Mouse (Mus musculus): ENCODE measurements around the gene Cdx4. TPM values are rescaled to one million over a fixed set of nuclear protein-coding genes. Genes with fewer than 3 reads are reported as not detected.

Cdx4 gene
- not detected in 2 replicates for polyA plus RNA-seq (2015; fragmentation: Nextera tagmentation; extraction: Ambion mirVana)

- no peak for ATAC-seq (ENCODE audit: borderline replicate concordance, extremely low read depth, low FRiP score, low TSS enrichment)
- H3K27ac ChIP-seq: no peak within 1 kb of the TSS
- H3K4me1 ChIP-seq: no peaks in the 10 kb centered on the region
- H3K36me3 ChIP-seq: no peaks in the 10 kb centered on the region
- 10% methylated on average over 13 of the region's 13 CpGs for WGBS
- no peak within 1 kb of the TSS for H3K4me3 ChIP-seq
- H3K9ac ChIP-seq: no peak within 1 kb of the TSS
- H3K27me3 ChIP-seq: peaks cover 71% of the 10 kb centered on the region
- no peaks in the 10 kb centered on the region for H3K9me3 ChIP-seq
- H3K4me2 ChIP-seq: peak within 1 kb of the TSS; percentile 33
These were observed at the start of gene Cdx4 for GRCm38 (mm10) chrX:103321146-103321545. TSS of gene Cdx4 (plus strand) at chrX:103321398.

- Histone ChIP-seq H3K36me3 (no peaks in the 10 kb centered on the region), H3K9ac (no peak overlapping the region), H3K4me1 (no peaks in the 10 kb centered on the region), H3K4me3 (no peak overlapping the region), H3K4me2 (no peak overlapping the region), H3K27ac (no peak overlapping the region), H3K27me3 (no peaks in the 10 kb centered on the region), H3K9me3 (no peaks in the 10 kb centered on the region)
- ATAC-seq (ENCODE audit: borderline replicate concordance, extremely low read depth, low FRiP score, low TSS enrichment): no peak
- 77% methylated on average over 4 of the region's 5 CpGs for WGBS
These were observed 46.9 kb upstream of the Cdx4 start for GRCm38 (mm10) chrX:103274325-103274724.

GRCm38 (mm10) chrX:103286899-103287722, 34.1 kb upstream of the Cdx4 start:
- no peak overlapping the region for H3K9ac ChIP-seq
- H3K27me3 ChIP-seq: peaks cover 37% of the 10 kb centered on the region
- 32% methylated on average over 4 of the region's 4 CpGs for WGBS
- peaks cover 14% of the 10 kb centered on the region for H3K4me1 ChIP-seq
- no peak overlapping the region for H3K4me3 ChIP-seq
- H3K27ac ChIP-seq: peak overlapping the region; percentile 33
- H3K36me3 ChIP-seq: no peaks in the 10 kb centered on the region
- ATAC-seq (ENCODE audit: borderline replicate concordance, extremely low read depth, low FRiP score, low TSS enrichment): peak; percentile 81; the same call in 1 of the 2 replicates
- no peaks in the 10 kb centered on the region for H3K9me3 ChIP-seq
- H3K4me2 ChIP-seq: no peak overlapping the region

- no peaks in the 10 kb centered on the region for H3K36me3 ChIP-seq
- H3K9me3 ChIP-seq: no peaks in the 10 kb centered on the region
- peaks cover 14% of the 10 kb centered on the region for H3K4me1 ChIP-seq
- H3K4me3 ChIP-seq: no peak overlapping the region
- no peak for ATAC-seq (ENCODE audit: borderline replicate concordance, extremely low read depth, low FRiP score, low TSS enrichment)
- WGBS: 26% methylated on average over 10 of the region's 10 CpGs
- H3K9ac ChIP-seq: no peak overlapping the region
- H3K27me3 ChIP-seq: peaks cover 37% of the 10 kb centered on the region
- peak overlapping the region; percentile 33; the same call in 1 of the 2 replicates for H3K27ac ChIP-seq
- H3K4me2 ChIP-seq: no peak overlapping the region
These were observed 33.3 kb upstream of the Cdx4 start for GRCm38 (mm10) chrX:103287846-103288377.

- H3K4me1 ChIP-seq: peaks cover 14% of the 10 kb centered on the region
- WGBS: 16% methylated on average over 25 of the region's 25 CpGs
- H3K4me3 ChIP-seq: no peak overlapping the region
- peaks cover 40% of the 10 kb centered on the region for H3K27me3 ChIP-seq
- H3K9ac ChIP-seq: no peak overlapping the region
- H3K36me3 ChIP-seq: no peaks in the 10 kb centered on the region
- peak overlapping the region; percentile 47 for H3K4me2 ChIP-seq
- peak; percentile 80; the same call in 1 of the 2 replicates for ATAC-seq (ENCODE audit: borderline replicate concordance, extremely low read depth, low FRiP score, low TSS enrichment)
- no peaks in the 10 kb centered on the region for H3K9me3 ChIP-seq
- H3K27ac ChIP-seq: peak overlapping the region; percentile 33; the same call in 1 of the 2 replicates
These were observed 32.5 kb upstream of the Cdx4 start for GRCm38 (mm10) chrX:103288485-103289330.

- no peak overlapping the region for H3K9ac ChIP-seq
- 58% methylated on average over 4 of the region's 4 CpGs for WGBS
- no peaks in the 10 kb centered on the region for H3K36me3 ChIP-seq
- peaks cover 29% of the 10 kb centered on the region for H3K27me3 ChIP-seq
- H3K4me3 ChIP-seq: no peak overlapping the region
- H3K27ac ChIP-seq: no peak overlapping the region
- no peak for ATAC-seq (ENCODE audit: borderline replicate concordance, extremely low read depth, low FRiP score, low TSS enrichment)
- H3K4me1 ChIP-seq: no peaks in the 10 kb centered on the region
- no peak overlapping the region for H3K4me2 ChIP-seq
- no peaks in the 10 kb centered on the region for H3K9me3 ChIP-seq
These were observed 22.3 kb upstream of the Cdx4 start for GRCm38 (mm10) chrX:103298937-103299336.

GRCm38 (mm10) chrX:103308262-103308661, 12.9 kb upstream of the Cdx4 start:
- WGBS: 82% methylated on average over 1 of the region's 1 CpGs

GRCm38 (mm10) chrX:103311723-103312122, 9.5 kb upstream of the Cdx4 start:
- Histone ChIP-seq H3K4me1 (no peaks in the 10 kb centered on the region), H3K27me3 (peaks cover 20% of the 10 kb centered on the region), H3K9me3 (no peaks in the 10 kb centered on the region), H3K27ac (no peak overlapping the region), H3K9ac (no peak overlapping the region), H3K36me3 (no peaks in the 10 kb centered on the region), H3K4me3 (no peak overlapping the region), H3K4me2 (no peak overlapping the region)
- ATAC-seq (ENCODE audit: borderline replicate concordance, extremely low read depth, low FRiP score, low TSS enrichment): no peak
- 80% methylated on average over 3 of the region's 3 CpGs for WGBS

More at GRCm38 (mm10) chrX:103308262-103308661, 12.9 kb upstream of the Cdx4 start:
- H3K4me1 ChIP-seq: no peaks in the 10 kb centered on the region
- no peaks in the 10 kb centered on the region for H3K9me3 ChIP-seq
- no peak overlapping the region for H3K9ac ChIP-seq
- no peaks in the 10 kb centered on the region for H3K36me3 ChIP-seq
- H3K4me3 ChIP-seq: no peak overlapping the region
- H3K27ac ChIP-seq: no peak overlapping the region
- H3K4me2 ChIP-seq: no peak overlapping the region
- peaks cover 25% of the 10 kb centered on the region for H3K27me3 ChIP-seq
- ATAC-seq (ENCODE audit: borderline replicate concordance, extremely low read depth, low FRiP score, low TSS enrichment): no peak

- WGBS: 67% methylated on average over 6 of the region's 6 CpGs
- Histone ChIP-seq H3K4me3 (no peak overlapping the region), H3K9me3 (no peaks in the 10 kb centered on the region), H3K27me3 (peaks cover 40% of the 10 kb centered on the region), H3K27ac (no peak overlapping the region), H3K4me2 (no peak overlapping the region), H3K4me1 (no peaks in the 10 kb centered on the region), H3K36me3 (no peaks in the 10 kb centered on the region), H3K9ac (no peak overlapping the region)
- ATAC-seq (ENCODE audit: borderline replicate concordance, extremely low read depth, low FRiP score, low TSS enrichment): no peak
These were observed 7.1 kb upstream of the Cdx4 start for GRCm38 (mm10) chrX:103314146-103314545.

GRCm38 (mm10) chrX:103325900-103326299, 4.7 kb downstream of the Cdx4 start:
- ATAC-seq (ENCODE audit: borderline replicate concordance, extremely low read depth, low FRiP score, low TSS enrichment): no peak
- H3K9me3 ChIP-seq: no peaks in the 10 kb centered on the region
- peaks cover 64% of the 10 kb centered on the region for H3K27me3 ChIP-seq
- WGBS: 67% methylated on average over 3 of the region's 3 CpGs
- no peaks in the 10 kb centered on the region for H3K36me3 ChIP-seq
- H3K4me1 ChIP-seq: no peaks in the 10 kb centered on the region
- no peak overlapping the region for H3K4me3 ChIP-seq
- no peak overlapping the region for H3K9ac ChIP-seq
- H3K4me2 ChIP-seq: no peak overlapping the region
- no peak overlapping the region for H3K27ac ChIP-seq

GRCm38 (mm10) chrX:103329386-103329785, 8.2 kb downstream of the Cdx4 start:
- ATAC-seq (ENCODE audit: borderline replicate concordance, extremely low read depth, low FRiP score, low TSS enrichment): no peak
- H3K4me2 ChIP-seq: no peak overlapping the region
- H3K4me3 ChIP-seq: no peak overlapping the region
- H3K36me3 ChIP-seq: no peaks in the 10 kb centered on the region
- peaks cover 49% of the 10 kb centered on the region for H3K27me3 ChIP-seq
- H3K4me1 ChIP-seq: no peaks in the 10 kb centered on the region
- H3K9me3 ChIP-seq: no peaks in the 10 kb centered on the region
- H3K27ac ChIP-seq: no peak overlapping the region
- no peak overlapping the region for H3K9ac ChIP-seq
- WGBS: 58% methylated on average over 8 of the region's 8 CpGs
